Mouse (Mus musculus) midbrain, embryonic 14.5 days (tissue): Measurements from ENCODE around the gene Myh14. TPM values are rescaled to one million over a fixed set of nuclear protein-coding genes. Genes with fewer than 3 reads are reported as not detected.

Experiments used
- ATAC-seq: fragments of 200-750 bp; cut with Nextera tagmentation; 2 replicates; pipeline ENCODE4 v1.8.0; 2017; ENCODE audit warnings: moderate number of reproducible peaks, moderate library complexity; ENCODE audit not compliant: low FRiP score, low TSS enrichment
- DNase-seq: peaks from one replicate; pipeline ENCODE4 v3.0.0-alpha.2; 2015
- H3K27ac ChIP-seq: fragments of 300-500 bp; sonication (generic); replicated peaks from 2 replicates; pipeline ENCODE4 v1.5.1; 2014; ENCODE audit warnings: mild to moderate bottlenecking, low read depth, low read length, moderate library complexity
- H3K27me3 ChIP-seq: fragments of 300-500 bp; sonication (generic); 2 replicates; pipeline ENCODE4 v1.6.1; 2014; ENCODE audit warnings: low read length, control low read depth, mixed read lengths; ENCODE audit not compliant: control insufficient read depth, insufficient read depth
- H3K36me3 ChIP-seq: fragments of 300-500 bp; sonication (generic); 2 replicates; pipeline ENCODE4 v1.6.1; 2014; ENCODE audit warnings: low read length, control low read depth; ENCODE audit not compliant: control insufficient read depth, insufficient read depth
- H3K4me1 ChIP-seq: fragments of 300-500 bp; sonication (generic); 2 replicates; pipeline ENCODE4 v1.6.1; 2014; ENCODE audit warnings: mild to moderate bottlenecking, antibody characterized with exemption, low read length, control low read depth; ENCODE audit not compliant: control insufficient read depth, insufficient read depth
- H3K4me2 ChIP-seq: fragments of 300-500 bp; sonication (generic); 2 replicates; pipeline ENCODE4 v1.6.1; 2014; ENCODE audit warnings: mild to moderate bottlenecking, low read length, moderate library complexity
- H3K4me3 ChIP-seq: fragments of 300-500 bp; sonication (generic); replicated peaks from 2 replicates; pipeline ENCODE4 v1.5.1; 2014; ENCODE audit warnings: low read depth, low read length
- H3K9ac ChIP-seq: fragments of 300-500 bp; sonication (generic); replicated peaks from 2 replicates; pipeline ENCODE4 v1.6.1; 2014; ENCODE audit warnings: mild to moderate bottlenecking, low read length, moderate library complexity
- H3K9me3 ChIP-seq: fragments of 300-500 bp; sonication (generic); 2 replicates; pipeline ENCODE4 v1.6.1; 2016; ENCODE audit warnings: low read length, control low read depth, mixed read lengths; ENCODE audit not compliant: control insufficient read depth
- WGBS: fragments of 180-500 bp; shearing (Covaris S2); extraction: QIAGEN DNeasy Blood & Tissue Kit; methylation state at CpG from one replicate; pipeline ENCODE4 v1.1.7; 2014; 5-methylcytosine and 5-hydroxymethylcytosine counted together
- polyA plus RNA-seq: library from polyadenylated mRNA; unstranded; fragments of >200 nt; fragmentation: Nextera tagmentation; extraction: Ambion mirVana; gene quantifications from 2 replicates; pipeline ENCODE4 v1.2.1, GENCODE M21; 2014

Gene Myh14
- polyA plus RNA-seq, 1 experiment from 2014 or later, result 2.7 TPM

DNA sequence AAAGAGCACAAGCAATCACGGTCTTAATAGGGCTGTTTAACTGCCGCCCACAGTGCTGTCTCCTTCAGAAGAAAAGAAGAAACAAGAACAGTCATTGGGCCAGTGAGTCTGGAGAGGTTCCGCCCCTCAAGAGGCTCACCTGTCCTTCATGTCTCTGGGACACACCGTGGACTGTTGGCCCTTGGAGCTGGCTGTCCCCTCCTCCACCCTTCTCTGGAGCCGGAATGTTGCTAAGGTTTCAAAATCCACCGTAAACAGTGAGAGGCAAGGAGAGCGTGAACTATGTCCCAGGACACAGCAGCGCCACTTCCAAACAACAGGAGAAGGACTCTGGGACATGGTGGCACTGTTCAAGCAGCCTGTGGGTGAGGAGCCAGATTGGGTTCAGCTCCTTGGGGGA, 13.0 kb upstream of the Myh14 start:
- no peaks in the 10 kb centered on the region for H3K4me1 ChIP-seq
- WGBS, result 82% methylated on average over 8 of the region's 8 CpGs
- H3K4me2 ChIP-seq, result no peak overlapping the region
- no peak overlapping the region for H3K27ac ChIP-seq
- DNase-seq (no peak), ATAC-seq (no peak)
- no peak overlapping the region for H3K9ac ChIP-seq
- H3K27me3 ChIP-seq, result no peaks in the 10 kb centered on the region
- no peaks in the 10 kb centered on the region for H3K36me3 ChIP-seq
- H3K4me3 ChIP-seq, result no peak overlapping the region
- no peaks in the 10 kb centered on the region for H3K9me3 ChIP-seq

DNA sequence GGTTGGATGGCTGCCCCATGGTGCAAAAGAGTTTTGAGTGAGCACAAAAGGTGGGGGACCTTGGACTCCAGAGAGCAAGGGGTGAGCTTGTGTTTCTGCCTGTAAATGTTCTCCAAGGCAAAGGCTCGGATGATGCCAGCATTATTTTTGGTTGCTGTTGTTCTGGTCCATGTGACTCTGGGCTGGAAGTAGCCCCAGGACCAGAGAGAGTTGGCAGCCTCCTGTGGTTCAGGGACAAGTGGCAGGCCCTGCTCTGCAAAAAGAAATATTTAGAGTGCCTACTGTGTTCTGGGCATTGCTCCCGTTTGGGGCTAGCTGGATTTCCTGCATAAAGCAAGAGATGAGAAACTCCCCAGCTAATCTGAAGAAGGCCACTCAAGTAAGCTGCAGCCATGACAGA, 6.0 kb upstream of the Myh14 start:
- no peak overlapping the region for H3K4me3 ChIP-seq
- no peak for DNase-seq

DNA sequence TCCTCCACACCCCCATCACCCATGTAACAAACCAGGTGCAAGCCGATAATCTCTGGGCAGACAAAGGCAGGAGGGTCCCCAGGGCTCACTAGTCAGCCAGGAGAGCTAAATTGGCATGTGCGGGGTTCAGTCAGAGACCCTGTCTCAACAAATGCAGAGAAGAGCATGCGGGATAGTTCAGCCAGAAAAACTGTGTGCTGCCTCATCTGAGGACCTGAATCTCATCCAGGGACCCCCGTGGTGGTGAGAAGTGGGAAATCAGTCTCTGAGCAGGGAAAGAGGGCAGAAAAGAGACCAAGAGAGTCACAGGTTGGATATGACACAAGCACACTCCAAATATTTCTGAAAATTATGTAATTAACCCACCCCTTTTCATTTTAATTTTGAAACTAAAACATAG, 5.5 kb upstream of the Myh14 start:
- no peaks in the 10 kb centered on the region for H3K9me3 ChIP-seq
- no peaks in the 10 kb centered on the region for H3K27me3 ChIP-seq
- no peaks in the 10 kb centered on the region for H3K36me3 ChIP-seq
- H3K4me2 ChIP-seq, result no peak overlapping the region
- H3K4me3 ChIP-seq, result no peak overlapping the region
- no peak overlapping the region for H3K9ac ChIP-seq
- H3K27ac ChIP-seq, result no peak overlapping the region
- DNase-seq (no peak), ATAC-seq (no peak)
- H3K4me1 ChIP-seq, result peaks cover 3% of the 10 kb centered on the region; the same call in 1 of the 2 replicates
- 53% methylated on average over 4 of the region's 4 CpGs for WGBS

More for the DNA sequence above, 6.0 kb upstream of the Myh14 start:
- Histone ChIP-seq H3K27me3 (no peaks in the 10 kb centered on the region), H3K36me3 (no peaks in the 10 kb centered on the region), H3K4me2 (no peak overlapping the region), H3K27ac (no peak overlapping the region), H3K4me1 (no peaks in the 10 kb centered on the region), H3K9me3 (no peaks in the 10 kb centered on the region), H3K9ac (no peak overlapping the region)
- no peak for ATAC-seq
- WGBS, result 54% methylated on average over 2 of the region's 2 CpGs

DNA sequence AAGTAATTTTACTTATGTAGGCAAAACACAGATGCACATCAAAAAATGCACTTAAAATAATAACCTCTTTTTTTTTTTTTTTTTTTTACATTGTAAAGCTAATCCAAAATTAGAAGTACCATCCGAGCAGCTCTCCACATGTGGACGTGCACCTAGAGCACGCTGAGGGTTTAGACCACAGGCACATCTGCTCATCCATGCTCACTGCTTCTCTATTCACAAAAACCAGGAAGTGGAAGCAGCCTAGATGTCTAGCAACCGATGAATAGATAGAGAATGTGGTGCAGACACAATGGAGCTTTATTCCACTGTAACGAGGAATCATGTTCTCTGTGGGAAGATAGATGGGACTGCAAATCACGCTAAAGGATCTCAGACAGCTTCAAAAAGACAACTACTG, 4.5 kb upstream of the Myh14 start:
- no peak for DNase-seq
- no peak overlapping the region for H3K9ac ChIP-seq
- H3K27me3 ChIP-seq, result no peaks in the 10 kb centered on the region
- no peak overlapping the region for H3K27ac ChIP-seq
- H3K4me1 ChIP-seq, result peaks cover 5% of the 10 kb centered on the region; the same call in 1 of the 2 replicates
- no peak for ATAC-seq
- H3K36me3 ChIP-seq, result no peaks in the 10 kb centered on the region
- H3K9me3 ChIP-seq, result no peaks in the 10 kb centered on the region
- no peak overlapping the region for H3K4me2 ChIP-seq
- H3K4me3 ChIP-seq, result no peak overlapping the region
- WGBS, result 71% methylated on average over 6 of the region's 6 CpGs

DNA sequence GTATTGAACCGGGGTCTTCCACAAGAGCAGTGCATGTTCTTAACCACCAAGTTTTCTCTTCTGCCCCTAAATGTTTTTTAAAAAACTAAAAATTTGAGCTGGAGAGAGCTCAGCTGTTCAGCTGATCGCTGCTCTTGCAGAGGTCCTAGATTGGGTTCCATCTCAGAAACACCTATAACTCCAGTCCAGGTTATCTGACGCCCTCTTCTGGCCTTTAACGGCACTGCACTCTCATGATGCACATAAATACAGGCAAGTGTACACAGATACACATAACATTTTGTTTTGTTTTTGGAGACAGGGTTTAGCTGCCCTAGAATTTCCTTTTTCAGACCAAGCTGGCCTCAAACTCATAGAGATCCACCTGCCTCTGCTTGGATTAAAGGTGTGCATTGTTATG, 3.9 kb upstream of the Myh14 start:
- ATAC-seq, result no peak
- no peak overlapping the region for H3K4me3 ChIP-seq

DNA sequence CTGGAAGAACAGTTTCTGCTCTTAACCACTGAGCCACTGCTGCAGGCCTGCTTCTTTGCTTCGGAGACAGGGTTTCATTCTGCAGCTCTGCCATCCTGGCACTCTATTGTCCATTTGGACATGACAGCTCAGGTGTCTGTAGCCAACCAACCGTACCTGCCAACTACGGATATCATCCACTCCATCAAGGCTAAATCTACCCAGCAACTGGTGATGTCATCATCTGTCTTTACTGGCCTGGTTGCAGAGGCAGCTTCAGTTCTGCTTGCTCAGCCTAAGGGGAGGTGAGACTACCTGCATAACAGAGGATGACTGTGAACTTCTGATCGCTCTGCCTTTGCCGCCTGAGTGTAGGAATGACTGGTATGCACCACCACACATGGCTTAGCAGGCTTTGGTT, 1.6 kb upstream of the Myh14 start:
- no peaks in the 10 kb centered on the region for H3K9me3 ChIP-seq
- ATAC-seq (no peak), DNase-seq (no peak)
- H3K27ac ChIP-seq, result no peak overlapping the region
- H3K4me2 ChIP-seq, result no peak overlapping the region
- peaks cover 5% of the 10 kb centered on the region; the same call in 1 of the 2 replicates for H3K4me1 ChIP-seq
- no peaks in the 10 kb centered on the region for H3K36me3 ChIP-seq
- 77% methylated on average over 5 of the region's 5 CpGs for WGBS
- no peak overlapping the region for H3K4me3 ChIP-seq
- H3K9ac ChIP-seq, result no peak overlapping the region
- no peaks in the 10 kb centered on the region for H3K27me3 ChIP-seq

More for the DNA sequence above, 3.9 kb upstream of the Myh14 start:
- Histone ChIP-seq H3K27me3 (no peaks in the 10 kb centered on the region), H3K27ac (no peak overlapping the region), H3K9ac (no peak overlapping the region), H3K4me1 (peaks cover 5% of the 10 kb centered on the region; the same call in 1 of the 2 replicates), H3K9me3 (no peaks in the 10 kb centered on the region), H3K4me2 (no peak overlapping the region), H3K36me3 (no peaks in the 10 kb centered on the region)
- 74% methylated on average over 4 of the region's 4 CpGs for WGBS
- no peak for DNase-seq

DNA sequence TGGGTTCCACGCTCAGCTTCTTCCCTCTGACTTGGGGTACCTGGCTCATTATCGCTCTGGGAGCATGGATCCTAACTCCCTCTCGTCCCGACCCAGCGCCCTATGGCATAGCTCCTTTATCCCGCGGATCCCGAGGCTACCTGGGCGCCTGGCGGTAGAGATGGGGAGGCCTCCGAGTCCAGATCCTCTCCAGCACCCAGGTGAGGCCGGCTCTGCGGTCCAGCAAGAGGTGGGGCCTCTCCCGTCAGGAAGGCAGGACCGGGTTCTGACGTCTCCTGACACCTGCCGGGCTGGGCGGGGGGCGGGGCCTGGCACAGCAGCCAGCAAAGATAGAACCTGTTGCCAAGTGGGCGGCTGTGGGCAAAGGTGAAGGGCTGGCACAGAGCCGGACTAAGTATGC, 1.5 kb downstream of the Myh14 start:
- Histone ChIP-seq H3K27me3 (no peaks in the 10 kb centered on the region), H3K36me3 (no peaks in the 10 kb centered on the region), H3K4me3 (no peak overlapping the region), H3K4me1 (peaks cover 5% of the 10 kb centered on the region; the same call in 1 of the 2 replicates), H3K27ac (no peak overlapping the region), H3K9me3 (no peaks in the 10 kb centered on the region), H3K9ac (no peak overlapping the region), H3K4me2 (no peak overlapping the region)
- ATAC-seq (no peak), DNase-seq (no peak)
- WGBS, result 15% methylated on average over 21 of the region's 21 CpGs

DNA sequence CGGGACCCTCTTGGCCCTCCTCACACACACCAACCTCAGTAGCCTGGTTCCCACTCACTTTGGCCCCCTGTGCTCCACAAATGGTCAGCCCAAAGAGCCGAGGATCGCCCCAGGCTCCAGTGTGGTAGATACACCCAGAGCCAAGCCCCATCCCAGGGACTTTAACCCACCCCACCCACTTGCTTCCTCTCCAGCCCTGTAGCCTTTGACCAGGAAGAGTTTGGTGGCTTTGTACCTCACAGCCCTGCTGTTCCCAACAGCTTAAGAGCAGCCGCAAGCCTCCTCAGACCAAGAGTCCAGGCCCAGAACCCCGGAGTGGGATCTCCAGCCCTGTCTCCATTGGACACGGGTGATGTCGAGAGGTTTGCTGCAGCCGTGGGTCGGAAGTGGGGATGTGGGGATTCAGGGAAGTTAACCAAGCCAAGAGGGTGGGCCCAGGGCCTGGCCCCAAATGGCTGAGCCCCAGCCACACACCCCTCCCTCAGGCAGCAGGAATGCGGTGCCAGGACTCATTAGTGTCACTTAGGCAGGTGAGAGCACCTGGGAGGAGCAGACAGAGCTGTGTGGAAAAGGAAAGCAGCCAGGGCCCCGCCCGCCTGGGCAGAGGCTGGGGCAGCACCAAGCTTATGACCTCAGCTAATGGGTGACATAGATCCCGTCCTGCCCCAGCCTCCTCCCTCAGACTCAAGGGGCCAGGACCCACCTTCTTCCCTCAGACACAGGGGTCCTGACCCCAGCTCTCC, 2.5 kb downstream of the Myh14 start:
- no peak for ATAC-seq
- H3K9ac ChIP-seq, result no peak overlapping the region
- no peaks in the 10 kb centered on the region for H3K36me3 ChIP-seq
- H3K4me2 ChIP-seq, result no peak overlapping the region
- H3K9me3 ChIP-seq, result no peaks in the 10 kb centered on the region
- no peak for DNase-seq
- no peak overlapping the region for H3K4me3 ChIP-seq
- H3K27ac ChIP-seq, result no peak overlapping the region
- WGBS, result 75% methylated on average over 13 of the region's 13 CpGs
- H3K27me3 ChIP-seq, result no peaks in the 10 kb centered on the region
- peaks cover 5% of the 10 kb centered on the region; the same call in 1 of the 2 replicates for H3K4me1 ChIP-seq

DNA sequence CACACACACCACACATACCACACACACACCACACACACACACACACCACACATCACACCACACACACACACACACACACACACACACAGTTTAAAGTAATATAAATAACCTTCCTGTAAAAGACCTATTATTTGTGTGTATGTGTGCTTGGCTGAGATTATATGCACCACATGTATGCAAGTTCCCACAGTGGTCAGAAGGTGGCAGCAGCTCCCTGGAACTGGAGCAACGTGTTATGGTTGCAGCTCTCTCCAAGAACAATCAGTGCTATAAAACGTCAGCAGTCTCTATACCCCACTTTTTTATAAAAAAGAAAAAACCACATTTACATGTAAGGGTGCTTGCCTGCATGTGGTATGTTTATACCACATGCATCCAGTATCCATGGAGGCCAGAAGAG, 4.2 kb downstream of the Myh14 start:
- H3K4me3 ChIP-seq, result no peak overlapping the region
- no peak overlapping the region for H3K27ac ChIP-seq
- 78% methylated on average over 2 of the region's 2 CpGs for WGBS

More for the DNA sequence above, 4.2 kb downstream of the Myh14 start:
- Histone ChIP-seq H3K27me3 (no peaks in the 10 kb centered on the region), H3K9ac (no peak overlapping the region), H3K36me3 (no peaks in the 10 kb centered on the region), H3K4me2 (no peak overlapping the region), H3K9me3 (no peaks in the 10 kb centered on the region), H3K4me1 (peaks cover 5% of the 10 kb centered on the region; the same call in 1 of the 2 replicates)
- no peak for DNase-seq
- ATAC-seq, result no peak
